Mouse (Mus musculus) lung, postnatal 0 days (tissue): ENCODE data around the gene Kbtbd7.

ENCODE experiments used
- CTCF ChIP-seq: IDR thresholded peaks from 2 replicates; pipeline ENCODE4 v1.5.1; 2016; ENCODE audit warnings: antibody characterized with exemption, mild to moderate bottlenecking
- EP300 ChIP-seq: IDR thresholded peaks from 2 replicates; pipeline ENCODE4 v1.6.1; 2016; ENCODE audit warnings: antibody characterized with exemption, mild to moderate bottlenecking, control low read depth

GRCm38 (mm10) chr14:79388304-79388703, 38.0 kb upstream of the Kbtbd7 start:
- TF ChIP-seq CTCF, result no peak
- TF ChIP-seq EP300, result no peak
